Mouse (Mus musculus): Measurements from ENCODE around the gene Nbea. TPM values are rescaled to one million over a fixed set of nuclear protein-coding genes. Genes with fewer than 3 reads are reported as not detected.

Nbea gene
- polyA plus RNA-seq, 1 experiment: 3.4 TPM

- Histone ChIP-seq H3K27ac (replicated peaks; ENCODE audit: low read depth, low read length) (no peak overlapping the region), H3K4me1 (ENCODE audit: control insufficient read depth, insufficient read depth, insufficient read length, low read length) (peaks cover 2% of the 10 kb centered on the region; the same call in 1 of the 2 replicates), H3K4me3 (ENCODE audit: insufficient read depth, low read depth, low read length) (no peak overlapping the region)
Observed at GRCm38 (mm10) chr3:55742218-55742617, 441.3 kb downstream of the Nbea start.

GRCm38 (mm10) chr3:55741428-55741827, 442.1 kb downstream of the Nbea start:
- Histone ChIP-seq H3K4me3 (ENCODE audit: insufficient read depth, low read depth, low read length) (no peak overlapping the region), H3K27ac (replicated peaks; ENCODE audit: low read depth, low read length) (no peak overlapping the region), H3K4me1 (ENCODE audit: control insufficient read depth, insufficient read depth, insufficient read length, low read length) (peaks cover 2% of the 10 kb centered on the region; the same call in 1 of the 2 replicates)

GRCm38 (mm10) chr3:55733665-55734064, 449.8 kb downstream of the Nbea start:
- H3K4me1 ChIP-seq (ENCODE audit: control insufficient read depth, insufficient read depth, insufficient read length, low read length): no peaks in the 10 kb centered on the region
- H3K4me3 ChIP-seq (ENCODE audit: insufficient read depth, low read depth, low read length): no peak overlapping the region
- no peak overlapping the region for H3K27ac ChIP-seq (replicated peaks; ENCODE audit: low read depth, low read length)

DNA sequence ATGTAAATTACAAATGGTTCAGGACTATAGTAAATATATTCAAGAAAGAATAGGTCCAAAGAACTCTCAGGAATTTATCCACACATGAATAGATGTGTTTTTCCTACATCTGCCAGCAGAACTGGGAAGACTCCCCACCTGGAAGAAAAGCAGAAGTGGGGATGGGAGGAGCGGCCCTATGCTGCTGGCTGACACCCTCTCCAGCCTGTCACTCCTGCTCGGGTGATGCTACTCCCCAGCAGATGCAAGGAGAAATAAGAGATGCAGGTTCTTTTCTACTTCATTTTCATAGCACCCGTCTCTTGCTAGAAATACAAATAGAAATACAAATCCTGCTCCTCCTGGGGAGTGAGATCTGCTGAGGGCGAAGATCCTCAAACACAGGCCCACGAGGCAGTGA, 453.0 kb downstream of the Nbea start:
- Histone ChIP-seq H3K4me3 (ENCODE audit: insufficient read depth, low read depth, low read length) (no peak overlapping the region), H3K4me1 (ENCODE audit: control insufficient read depth, insufficient read depth, insufficient read length, low read length) (no peaks in the 10 kb centered on the region), H3K27ac (replicated peaks; ENCODE audit: low read depth, low read length) (no peak overlapping the region)

GRCm38 (mm10) chr3:55730142-55730541, 453.4 kb downstream of the Nbea start:
- Histone ChIP-seq H3K4me1 (ENCODE audit: control insufficient read depth, insufficient read depth, insufficient read length, low read length) (no peaks in the 10 kb centered on the region), H3K4me3 (ENCODE audit: insufficient read depth, low read depth, low read length) (no peak overlapping the region), H3K27ac (replicated peaks; ENCODE audit: low read depth, low read length) (no peak overlapping the region)

DNA sequence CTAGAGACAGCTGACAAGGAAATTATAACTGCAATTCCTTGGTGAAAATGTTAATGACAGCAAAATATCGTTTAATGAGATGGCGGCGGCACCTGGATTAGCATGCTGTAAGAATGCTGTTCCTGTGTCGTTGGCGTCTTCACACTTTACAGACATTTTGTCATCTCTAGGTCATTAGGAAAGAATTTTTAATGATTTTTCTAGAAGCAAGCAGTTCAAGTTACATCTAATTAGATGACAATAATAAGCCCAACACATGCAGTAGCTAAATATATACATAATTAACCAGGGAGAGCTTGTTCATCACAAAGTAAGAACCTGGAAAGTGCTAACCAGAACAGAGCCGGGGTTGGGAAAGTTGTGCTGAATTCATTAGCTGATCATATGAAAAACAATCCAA, 469.2 kb downstream of the Nbea start:
- Histone ChIP-seq H3K4me1 (ENCODE audit: control insufficient read depth, insufficient read depth, insufficient read length, low read length) (no peaks in the 10 kb centered on the region), H3K27ac (replicated peaks; ENCODE audit: low read depth, low read length) (no peak overlapping the region), H3K4me3 (ENCODE audit: insufficient read depth, low read depth, low read length) (no peak overlapping the region)

GRCm38 (mm10) chr3:55713856-55714255, 469.6 kb downstream of the Nbea start:
- Histone ChIP-seq H3K27ac (replicated peaks; ENCODE audit: low read depth, low read length) (no peak overlapping the region), H3K4me3 (ENCODE audit: insufficient read depth, low read depth, low read length) (no peak overlapping the region), H3K4me1 (ENCODE audit: control insufficient read depth, insufficient read depth, insufficient read length, low read length) (no peaks in the 10 kb centered on the region)

- no peak overlapping the region for H3K27ac ChIP-seq (replicated peaks; ENCODE audit: low read depth, low read length)
- no peaks in the 10 kb centered on the region for H3K4me1 ChIP-seq (ENCODE audit: control insufficient read depth, insufficient read depth, insufficient read length, low read length)
- H3K4me3 ChIP-seq (ENCODE audit: insufficient read depth, low read depth, low read length): no peak overlapping the region
Observed at GRCm38 (mm10) chr3:55710300-55710699, 473.2 kb downstream of the Nbea start.

- H3K4me3 ChIP-seq (ENCODE audit: insufficient read depth, low read depth, low read length): no peak overlapping the region
- H3K4me1 ChIP-seq (ENCODE audit: control insufficient read depth, insufficient read depth, insufficient read length, low read length): no peaks in the 10 kb centered on the region
- no peak overlapping the region for H3K27ac ChIP-seq (replicated peaks; ENCODE audit: low read depth, low read length)
Observed at GRCm38 (mm10) chr3:55701632-55702031, 481.9 kb downstream of the Nbea start.

DNA sequence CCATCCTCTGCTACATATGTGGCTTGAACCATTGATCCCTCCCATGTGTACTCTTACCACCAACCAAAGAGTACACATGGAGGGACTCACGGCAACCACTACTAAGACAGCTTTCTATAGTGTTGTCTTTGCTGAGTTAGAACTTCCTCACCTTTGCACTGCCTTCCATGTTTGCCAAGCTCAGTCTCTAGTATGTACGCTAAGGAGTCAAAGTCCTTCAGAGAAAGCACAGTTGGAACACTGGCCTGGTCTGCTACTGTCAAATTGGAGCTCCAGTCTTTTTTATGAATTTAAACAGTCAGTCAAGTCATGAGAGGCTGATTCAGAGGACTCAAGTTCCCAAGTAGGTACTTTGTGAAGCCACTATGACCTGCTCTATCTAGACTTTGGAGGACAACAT, 486.3 kb downstream of the Nbea start:
- no peak overlapping the region for H3K27ac ChIP-seq (replicated peaks; ENCODE audit: low read depth, low read length)
- H3K4me3 ChIP-seq (ENCODE audit: insufficient read depth, low read depth, low read length): no peak overlapping the region
- H3K4me1 ChIP-seq (ENCODE audit: control insufficient read depth, insufficient read depth, insufficient read length, low read length): no peaks in the 10 kb centered on the region

DNA sequence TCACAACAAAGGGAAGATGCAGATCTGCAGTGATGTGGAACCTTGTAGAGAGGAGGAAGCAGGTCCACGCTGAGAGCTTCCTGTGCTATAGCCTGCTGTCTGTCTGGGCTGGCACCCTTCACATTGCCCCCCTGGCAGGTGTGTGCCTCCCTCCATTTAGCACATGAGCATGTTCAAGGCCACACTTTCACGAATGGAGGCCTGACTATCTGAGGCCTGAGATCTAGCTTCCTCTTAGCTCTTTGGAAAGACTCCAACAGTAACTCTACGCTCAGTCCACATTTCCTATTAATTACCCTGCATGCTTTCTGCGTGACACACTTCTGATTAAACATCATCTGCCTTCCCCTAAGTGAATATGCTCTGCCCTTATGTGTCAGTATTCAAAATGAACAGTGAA, 490.4 kb downstream of the Nbea start:
- H3K4me1 ChIP-seq (ENCODE audit: control insufficient read depth, insufficient read depth, insufficient read length, low read length): no peaks in the 10 kb centered on the region
- no peak overlapping the region for H3K27ac ChIP-seq (replicated peaks; ENCODE audit: low read depth, low read length)
- H3K4me3 ChIP-seq (ENCODE audit: insufficient read depth, low read depth, low read length): no peak overlapping the region

DNA sequence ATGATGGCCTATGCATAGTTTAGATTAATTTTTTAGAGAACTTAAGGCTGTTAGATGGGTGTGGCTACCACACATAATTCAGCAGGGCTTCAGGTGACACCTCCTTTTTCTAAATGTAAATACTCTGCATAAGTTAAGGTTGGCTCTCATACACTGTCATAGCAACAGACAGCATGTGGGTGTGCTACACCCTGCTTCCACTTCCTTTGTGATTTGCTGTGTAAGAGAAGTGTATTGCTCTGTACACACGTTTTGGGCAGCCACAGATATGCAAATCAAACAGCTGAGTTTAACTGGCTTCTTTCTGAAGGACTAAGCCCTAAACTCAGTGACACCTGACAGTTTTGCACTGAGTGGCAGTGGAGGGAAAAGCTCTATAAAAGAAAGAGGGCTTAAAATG, 495.4 kb downstream of the Nbea start:
- H3K27ac ChIP-seq (replicated peaks; ENCODE audit: low read depth, low read length): no peak overlapping the region
- no peak overlapping the region for H3K4me3 ChIP-seq (ENCODE audit: insufficient read depth, low read depth, low read length)

DNA sequence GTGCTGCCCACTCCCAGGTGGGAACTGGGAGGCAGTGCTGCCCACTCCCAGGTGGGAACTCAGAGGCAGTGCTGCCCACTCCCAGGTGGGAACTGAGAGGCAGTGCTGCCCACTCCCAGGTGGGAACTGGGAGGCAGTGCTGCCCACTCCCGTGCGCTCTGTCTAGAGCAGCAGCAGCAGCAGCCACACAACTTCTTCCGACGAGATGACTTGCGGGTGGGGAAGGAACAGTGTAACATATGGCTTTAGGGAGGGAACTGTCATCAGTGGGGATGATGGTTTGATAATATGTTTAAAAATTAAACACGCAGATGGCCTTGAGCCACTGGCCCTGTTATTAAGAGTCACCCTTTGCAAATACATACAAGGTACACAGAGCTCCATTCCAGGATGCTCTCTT, 496.5 kb downstream of the Nbea start:
- Histone ChIP-seq H3K27ac (replicated peaks; ENCODE audit: low read depth, low read length) (no peak overlapping the region), H3K4me3 (ENCODE audit: insufficient read depth, low read depth, low read length) (no peak overlapping the region), H3K4me1 (ENCODE audit: control insufficient read depth, insufficient read depth, insufficient read length, low read length) (no peaks in the 10 kb centered on the region)

More for the DNA sequence above, 495.4 kb downstream of the Nbea start:
- H3K4me1 ChIP-seq (ENCODE audit: control insufficient read depth, insufficient read depth, insufficient read length, low read length): no peaks in the 10 kb centered on the region

DNA sequence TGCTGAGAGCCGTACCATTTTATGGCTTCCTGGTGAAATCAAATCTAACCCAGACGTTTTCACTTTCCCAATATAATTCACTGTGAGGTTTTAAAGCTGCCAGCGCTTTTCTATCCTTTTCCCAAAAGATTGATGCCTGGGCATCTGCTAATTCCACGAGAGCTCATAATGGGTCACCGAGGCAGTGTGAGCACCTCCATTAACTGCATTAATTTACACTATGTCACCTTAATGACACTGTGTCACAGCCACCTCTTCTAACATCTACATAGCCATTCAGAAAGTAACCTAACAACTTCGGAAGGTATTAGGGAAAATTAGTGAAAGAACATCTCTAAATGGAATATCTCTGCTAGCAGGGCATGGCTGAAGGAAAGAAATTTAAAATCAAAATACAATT, 497.9 kb downstream of the Nbea start:
- Histone ChIP-seq H3K27ac (replicated peaks; ENCODE audit: low read depth, low read length) (no peak overlapping the region), H3K4me3 (ENCODE audit: insufficient read depth, low read depth, low read length) (no peak overlapping the region), H3K4me1 (ENCODE audit: control insufficient read depth, insufficient read depth, insufficient read length, low read length) (no peaks in the 10 kb centered on the region)

DNA sequence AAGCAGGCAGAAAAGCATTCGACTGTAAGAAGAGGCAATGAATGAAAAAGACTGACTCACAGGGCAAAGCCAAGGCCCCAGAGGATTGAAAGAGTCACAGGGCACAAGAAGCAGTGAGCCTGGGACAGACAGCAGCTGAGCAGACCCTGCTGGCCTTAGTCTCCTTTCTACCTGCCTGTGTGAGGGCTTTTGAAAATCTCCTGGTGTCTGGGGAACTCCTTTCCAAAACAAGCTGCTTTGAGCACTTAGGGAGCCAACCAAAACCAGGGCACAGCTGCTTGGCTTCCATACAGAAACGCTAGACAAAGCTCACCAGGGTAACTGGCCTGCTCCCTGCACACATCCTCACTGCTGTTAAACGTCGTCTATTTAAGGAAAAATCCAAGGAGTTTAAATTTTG, 498.6 kb downstream of the Nbea start:
- no peaks in the 10 kb centered on the region for H3K4me1 ChIP-seq (ENCODE audit: control insufficient read depth, insufficient read depth, insufficient read length, low read length)
- no peak overlapping the region for H3K4me3 ChIP-seq (ENCODE audit: insufficient read depth, low read depth, low read length)
- H3K27ac ChIP-seq (replicated peaks; ENCODE audit: low read depth, low read length): no peak overlapping the region

GRCm38 (mm10) chr3:55677691-55678090, 505.8 kb downstream of the Nbea start:
- Histone ChIP-seq H3K4me3 (ENCODE audit: insufficient read depth, low read depth, low read length) (no peak overlapping the region), H3K4me1 (ENCODE audit: control insufficient read depth, insufficient read depth, insufficient read length, low read length) (no peaks in the 10 kb centered on the region), H3K27ac (replicated peaks; ENCODE audit: low read depth, low read length) (no peak overlapping the region)

DNA sequence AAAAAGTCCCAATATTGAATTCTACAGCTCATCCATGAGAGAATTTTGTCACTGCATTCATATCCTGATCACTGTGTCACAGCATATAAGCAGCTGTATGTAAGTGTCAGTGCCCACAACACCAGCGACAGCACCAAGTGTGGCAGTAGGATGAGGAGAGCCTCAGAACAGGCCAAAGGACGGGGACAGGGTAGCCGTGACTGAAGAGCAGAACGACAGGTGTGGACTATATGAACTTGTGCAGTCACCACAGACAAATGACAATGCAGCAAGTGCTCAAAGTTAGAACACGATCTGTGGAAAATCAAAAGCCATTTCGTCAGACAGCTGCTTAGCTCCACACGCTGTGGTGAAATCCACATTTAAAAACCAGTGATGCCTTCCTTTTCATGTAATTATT, 509.3 kb downstream of the Nbea start:
- Histone ChIP-seq H3K27ac (replicated peaks; ENCODE audit: low read depth, low read length) (no peak overlapping the region), H3K4me1 (ENCODE audit: control insufficient read depth, insufficient read depth, insufficient read length, low read length) (no peaks in the 10 kb centered on the region), H3K4me3 (ENCODE audit: insufficient read depth, low read depth, low read length) (no peak overlapping the region)
